Mouse (Mus musculus) kidney, adult 11 months (tissue): ENCODE results near the gene Gramd1a.

Experiments
- DNase-seq: peaks from one replicate; pipeline ENCODE4 v3.0.0; 2022

The Gramd1a gene

DNA sequence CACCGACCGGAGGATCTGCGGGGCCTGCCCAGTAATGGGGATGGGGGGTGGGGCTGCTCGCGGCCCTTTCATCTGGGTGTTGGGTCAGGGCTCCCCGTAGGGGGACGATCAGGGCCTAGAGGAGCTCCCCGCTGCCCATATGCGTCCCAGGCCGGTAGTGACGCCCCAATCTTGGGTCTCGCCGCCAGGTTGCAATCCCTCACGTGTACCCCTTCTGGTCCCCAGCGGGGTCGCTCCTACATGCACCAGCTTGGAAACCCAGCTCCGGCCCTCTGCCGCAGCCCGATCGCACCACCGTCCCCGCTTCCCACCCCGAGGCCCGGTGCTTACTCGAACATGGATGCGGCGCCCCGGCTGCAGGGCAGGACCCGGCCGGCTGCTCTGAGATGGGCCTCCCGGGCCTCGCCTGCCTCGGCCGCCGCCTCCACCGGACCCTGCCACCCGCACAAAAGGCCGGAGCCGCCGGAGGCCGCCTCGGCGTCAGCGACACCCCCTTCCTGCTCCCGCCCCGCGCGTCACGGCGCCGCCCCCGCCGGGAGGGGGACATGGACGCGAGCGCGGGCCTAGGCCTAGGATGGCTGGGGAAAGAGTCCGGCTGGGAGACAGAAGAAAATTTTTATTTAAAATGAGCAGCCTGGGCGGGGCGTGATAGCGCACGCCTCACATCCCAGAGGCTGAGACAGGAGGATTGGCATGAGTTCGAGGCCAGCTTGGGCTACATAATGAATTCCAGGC is 5.0 kb downstream of the Gramd1a start:
- peak; percentile 86 for DNase-seq

DNA sequence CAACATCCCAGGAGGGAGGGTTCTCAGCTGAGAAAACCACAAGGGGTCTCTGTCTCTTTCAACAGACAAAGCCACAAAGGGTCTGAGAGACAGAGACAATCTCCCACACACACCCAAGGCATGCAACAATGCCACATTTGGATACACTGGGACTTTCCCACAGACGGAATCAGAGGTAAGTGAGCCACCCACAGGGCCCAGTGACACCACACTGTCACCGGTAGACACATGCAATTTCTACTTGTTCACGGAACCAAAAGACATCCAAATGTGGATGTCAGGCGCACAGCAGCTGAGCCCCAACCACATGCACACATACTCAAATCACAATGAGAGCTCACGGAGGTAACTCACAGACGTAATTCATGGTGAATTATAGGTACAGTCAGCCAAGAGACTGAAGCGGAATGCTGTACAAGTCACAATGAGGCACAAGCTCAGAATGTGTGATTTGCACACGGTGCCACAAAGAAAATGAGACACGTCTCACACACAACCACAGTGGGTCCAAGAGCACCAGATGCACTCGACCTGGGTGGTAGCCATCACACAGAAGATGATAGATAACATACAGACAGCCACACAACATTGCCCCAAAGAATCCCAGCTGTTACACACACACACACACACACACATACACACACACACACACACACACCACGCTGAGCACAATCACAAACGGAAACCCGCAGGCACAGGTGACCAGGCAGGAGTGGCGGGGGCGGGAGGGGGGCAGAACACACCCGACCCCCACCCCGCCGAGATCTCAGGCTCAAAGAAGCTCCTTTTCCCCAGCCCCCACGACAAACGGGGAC is 5.7 kb downstream of the Gramd1a start:
- DNase-seq: no peak

DNA sequence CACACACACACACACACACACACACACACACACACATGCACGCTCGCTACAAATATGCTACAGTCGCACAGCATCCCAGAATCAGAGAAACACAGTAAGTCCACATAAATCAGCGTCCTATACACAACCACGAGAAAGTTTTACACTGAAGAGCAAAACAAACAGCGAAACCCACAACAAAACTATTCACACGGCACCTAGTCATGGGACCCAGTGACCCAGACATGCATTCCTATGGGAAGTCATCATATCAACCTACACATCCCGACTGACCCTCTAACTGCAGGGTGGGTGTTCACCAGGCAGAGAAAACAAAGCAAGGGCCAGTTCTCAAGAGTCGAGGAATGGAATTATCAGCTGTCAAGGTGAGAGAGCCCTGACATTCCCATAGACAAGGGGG is 6.4 kb downstream of the Gramd1a start:
- DNase-seq: no peak

DNA sequence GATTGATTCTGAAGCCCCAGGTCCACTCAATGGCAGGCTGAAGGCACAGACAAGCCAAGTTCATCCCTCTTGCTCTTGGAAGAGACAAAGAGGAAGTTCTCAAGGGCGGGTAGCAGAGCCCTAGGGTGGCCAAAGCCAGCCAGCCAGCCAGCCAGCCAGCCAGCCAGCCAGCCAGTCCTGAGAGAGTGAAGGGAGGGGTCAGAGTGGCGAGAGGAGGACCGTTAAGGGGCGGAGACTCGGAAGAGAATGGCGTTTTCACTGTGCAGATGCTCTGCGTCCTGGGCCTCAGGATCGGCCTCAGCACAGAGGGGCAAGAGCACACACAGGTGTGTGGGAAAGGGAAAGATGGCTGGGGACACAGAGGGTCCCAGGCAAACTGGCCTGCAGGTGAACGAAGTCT is 6.9 kb downstream of the Gramd1a start:
- DNase-seq: peak; percentile 47

DNA sequence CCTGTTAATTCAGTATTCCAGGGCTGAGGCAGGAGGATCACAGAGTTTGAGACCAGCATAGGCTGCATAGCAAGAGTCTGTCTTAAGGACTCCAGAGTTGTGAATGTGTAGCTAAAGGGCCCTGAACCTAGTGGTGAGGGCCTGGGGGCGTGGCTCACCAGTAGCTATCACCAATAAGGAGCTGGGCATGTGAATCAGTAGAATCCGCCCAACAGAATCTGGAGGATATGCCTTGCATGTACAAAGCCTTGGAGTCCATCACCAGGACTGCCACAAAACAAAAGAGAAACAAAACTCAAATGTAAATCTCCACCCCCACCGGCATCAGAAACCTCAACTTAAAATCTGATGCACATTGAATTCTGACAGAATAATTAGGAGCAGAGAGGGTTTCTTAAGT is 7.6 kb downstream of the Gramd1a start:
- no peak for DNase-seq

DNA sequence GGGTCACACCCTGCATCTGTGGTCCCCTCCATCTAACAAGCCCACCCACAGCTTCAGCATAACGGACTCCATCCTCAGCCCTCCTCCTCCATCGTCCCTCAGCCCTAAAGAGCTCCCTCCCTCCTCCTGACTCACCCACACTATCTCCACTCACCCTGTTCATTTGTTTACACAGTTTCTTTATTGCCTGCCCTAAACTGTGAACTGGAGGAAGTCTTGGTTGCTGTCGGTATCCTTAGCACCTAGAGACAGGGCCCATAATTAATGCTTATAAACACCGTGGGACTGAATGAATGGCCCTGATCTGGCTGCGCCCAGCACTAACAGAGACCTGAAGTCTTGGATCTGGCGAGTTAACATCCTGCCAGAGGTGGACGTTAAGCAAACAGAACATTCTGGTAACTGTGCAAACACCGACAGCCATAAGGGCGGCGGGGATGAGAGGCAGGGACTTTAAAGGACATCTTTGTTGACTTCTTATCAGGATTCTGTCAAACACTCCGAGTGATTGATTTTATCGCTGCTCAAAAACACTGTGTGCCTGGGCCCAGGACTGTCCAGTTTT is 10.0 kb downstream of the Gramd1a start:
- no peak for DNase-seq

DNA sequence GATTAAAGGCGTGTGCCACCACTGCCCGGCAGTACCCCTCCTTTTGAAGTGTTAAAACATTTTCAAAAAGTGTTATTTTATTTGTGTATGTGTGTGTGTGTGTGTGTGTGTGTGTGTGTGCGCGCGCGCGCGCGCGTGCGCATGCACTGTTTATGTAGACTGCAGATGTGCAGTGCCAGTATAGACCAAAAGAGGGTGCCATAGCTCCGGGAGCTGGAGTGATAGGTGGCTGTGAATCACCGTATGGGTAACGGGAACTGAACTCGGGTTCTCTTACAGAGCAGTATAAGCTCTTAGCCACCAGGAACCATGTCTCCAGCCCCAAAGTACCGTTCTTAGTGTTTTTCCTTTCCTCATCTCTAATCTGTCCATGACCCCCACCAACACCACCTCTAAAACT is 10.8 kb downstream of the Gramd1a start:
- no peak for DNase-seq

DNA sequence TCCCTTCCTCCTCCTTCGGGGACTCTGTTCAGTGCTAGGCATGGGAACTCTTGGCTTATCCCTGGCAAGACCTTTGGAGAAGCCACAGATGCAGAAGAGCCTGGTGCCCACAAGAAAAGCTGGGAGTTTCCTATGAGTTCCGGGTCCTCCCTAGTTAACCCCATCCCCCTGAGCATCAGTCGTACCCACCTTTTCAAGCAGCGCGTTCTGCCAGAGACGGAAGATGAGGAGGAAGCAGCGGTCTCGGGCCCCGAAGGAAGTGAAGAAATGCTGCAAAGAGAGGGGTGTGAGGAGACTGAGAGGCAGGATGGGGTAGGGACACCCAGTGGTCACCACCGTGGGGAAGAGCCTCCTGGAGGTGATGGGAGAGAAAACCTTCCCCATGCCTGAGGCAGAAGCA is 14.8 kb downstream of the Gramd1a start:
- DNase-seq: no peak

DNA sequence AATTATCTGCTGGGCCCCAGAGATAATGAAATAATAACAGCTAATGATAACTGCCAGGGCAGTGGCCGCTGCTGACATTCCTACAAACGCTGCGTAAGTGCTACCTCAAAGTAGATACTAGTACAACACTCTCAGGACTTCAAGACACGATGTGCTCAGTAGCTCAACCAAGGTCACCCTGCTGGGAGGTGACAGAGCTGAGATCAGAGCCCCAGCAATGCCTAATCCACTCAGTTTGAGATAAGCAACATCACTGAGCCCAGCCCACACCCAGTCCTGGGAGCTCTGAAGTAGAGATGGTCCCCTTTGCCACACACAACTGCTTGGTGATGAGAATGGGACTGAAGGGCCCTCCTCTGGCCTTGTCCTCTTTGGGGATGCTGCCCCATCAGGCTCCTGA is 15.4 kb downstream of the Gramd1a start:
- DNase-seq: no peak

DNA sequence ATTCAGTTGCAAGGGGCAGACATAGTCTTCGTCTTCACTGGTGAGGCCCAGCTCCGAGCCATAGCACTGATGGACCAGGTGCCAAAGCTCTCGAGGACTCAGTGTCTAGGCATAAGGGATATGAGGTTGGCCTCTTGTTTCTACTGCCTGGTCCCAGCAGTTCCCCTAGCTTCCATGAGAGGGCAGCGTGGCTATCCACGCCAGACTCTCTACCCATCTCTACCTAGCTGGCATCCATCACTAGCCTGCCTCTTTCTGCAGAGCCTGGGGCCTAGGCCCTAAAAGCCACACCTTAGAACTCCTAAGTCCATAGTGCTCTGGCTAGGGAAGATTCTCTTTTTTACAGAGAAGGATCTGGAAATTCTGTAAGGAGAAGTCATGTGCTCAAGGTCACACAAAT is 15.9 kb downstream of the Gramd1a start:
- peak; percentile 59 for DNase-seq

DNA sequence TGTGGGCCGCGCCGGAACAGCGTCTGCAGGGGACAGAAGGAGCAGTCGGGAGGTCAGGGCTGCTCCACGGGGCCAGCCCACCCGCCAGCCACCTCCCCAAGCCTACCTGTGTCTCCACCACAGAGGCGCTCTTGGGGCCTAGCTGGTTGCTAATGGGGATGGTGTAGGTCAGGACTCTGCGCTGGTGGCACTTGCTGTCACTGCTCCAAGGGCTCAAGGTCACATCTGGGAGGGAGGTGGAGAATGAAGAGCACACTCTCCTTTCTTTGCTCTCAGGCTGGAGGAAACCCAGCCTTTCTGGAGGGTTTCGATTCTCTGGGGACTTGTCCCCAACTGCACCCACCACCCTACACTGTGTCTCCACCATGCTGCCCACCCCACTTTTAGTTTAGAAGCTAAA is 20.0 kb downstream of the Gramd1a start:
- DNase-seq: no peak

DNA sequence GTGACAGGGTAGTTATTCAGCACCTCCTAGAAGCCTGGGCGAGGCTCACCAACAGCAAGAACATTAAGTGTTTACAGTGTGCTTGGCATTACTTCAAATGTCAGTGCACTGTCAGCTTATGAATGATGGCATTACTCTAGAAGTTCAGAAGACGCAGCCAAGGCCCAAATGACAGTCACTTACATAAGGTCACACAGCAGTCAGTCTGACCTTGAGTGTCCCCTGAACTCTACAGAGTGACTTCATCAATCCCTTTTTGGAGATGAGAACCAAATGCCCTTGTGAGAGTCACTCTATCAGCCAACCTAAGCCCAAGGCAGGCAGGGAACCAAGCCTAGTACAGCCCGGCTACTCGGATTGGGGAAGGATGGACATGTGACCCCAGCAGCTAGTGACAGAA is 23.8 kb downstream of the Gramd1a start:
- DNase-seq: no peak

DNA sequence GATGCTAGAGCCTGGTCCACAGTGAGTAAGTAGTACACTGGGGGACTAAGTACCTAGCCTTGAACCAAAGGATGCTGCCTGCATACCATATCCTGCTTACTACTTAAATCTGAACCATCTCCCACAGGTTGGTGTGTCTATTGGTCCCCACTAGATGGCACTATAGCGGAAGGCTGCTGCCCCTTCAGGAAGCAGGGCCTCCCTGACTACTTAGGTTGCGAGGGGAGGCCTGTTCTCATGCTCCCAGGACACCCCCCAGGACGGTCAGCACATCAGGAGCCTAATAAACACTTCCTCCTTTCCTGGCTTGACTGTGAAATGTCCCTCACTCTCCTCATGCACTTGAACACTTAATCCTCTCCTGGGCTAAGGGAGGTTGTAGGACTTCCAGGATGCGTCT is 24.9 kb downstream of the Gramd1a start:
- DNase-seq: no peak

DNA sequence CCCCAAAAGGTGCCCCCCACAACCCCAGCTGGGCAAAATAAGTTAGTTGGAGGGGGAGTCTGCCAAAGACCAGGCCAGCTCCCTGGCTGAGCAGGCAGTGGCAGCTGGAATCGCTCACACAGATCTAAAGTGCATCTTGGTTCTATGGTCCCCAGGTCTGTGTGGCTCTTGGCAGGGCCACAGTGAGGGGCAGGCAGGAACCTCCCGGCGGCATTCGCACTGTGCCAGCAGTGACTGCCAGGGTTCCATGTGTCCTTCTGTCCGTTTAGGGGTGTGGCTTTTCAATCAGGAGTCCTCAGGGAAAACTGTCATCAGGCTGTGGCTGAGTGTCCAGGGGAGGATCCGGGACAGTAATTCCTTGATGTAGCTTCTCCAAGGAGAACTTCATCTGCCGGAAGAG is 25.5 kb downstream of the Gramd1a start:
- no peak for DNase-seq

DNA sequence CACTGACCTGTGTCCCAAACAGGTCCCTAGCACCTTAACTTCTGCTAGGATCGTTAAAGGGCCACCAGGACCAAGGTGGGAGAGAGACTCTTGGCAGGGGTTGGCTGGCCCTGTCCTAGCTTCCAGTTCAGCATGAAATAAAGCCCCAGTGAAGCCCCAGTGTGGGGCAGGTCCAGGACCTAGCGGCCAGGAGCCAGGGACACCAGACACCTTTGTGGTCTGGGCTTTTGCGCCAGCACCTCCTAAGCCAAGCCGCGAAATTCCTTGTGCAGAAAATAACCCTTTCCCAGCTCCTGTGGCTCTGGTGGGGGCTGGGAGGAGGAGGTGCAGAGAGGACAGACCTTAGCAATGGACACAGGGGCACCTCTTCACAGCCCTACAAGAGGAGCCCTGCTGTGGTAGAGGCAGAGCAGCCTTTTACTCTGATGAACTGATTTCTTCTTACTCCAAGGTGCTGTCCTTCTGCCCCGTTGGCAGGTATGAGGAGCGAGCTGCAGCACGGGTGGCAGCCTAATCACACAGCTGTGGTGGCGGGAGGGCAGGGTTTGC is 27.5 kb downstream of the Gramd1a start:
- no peak for DNase-seq

DNA sequence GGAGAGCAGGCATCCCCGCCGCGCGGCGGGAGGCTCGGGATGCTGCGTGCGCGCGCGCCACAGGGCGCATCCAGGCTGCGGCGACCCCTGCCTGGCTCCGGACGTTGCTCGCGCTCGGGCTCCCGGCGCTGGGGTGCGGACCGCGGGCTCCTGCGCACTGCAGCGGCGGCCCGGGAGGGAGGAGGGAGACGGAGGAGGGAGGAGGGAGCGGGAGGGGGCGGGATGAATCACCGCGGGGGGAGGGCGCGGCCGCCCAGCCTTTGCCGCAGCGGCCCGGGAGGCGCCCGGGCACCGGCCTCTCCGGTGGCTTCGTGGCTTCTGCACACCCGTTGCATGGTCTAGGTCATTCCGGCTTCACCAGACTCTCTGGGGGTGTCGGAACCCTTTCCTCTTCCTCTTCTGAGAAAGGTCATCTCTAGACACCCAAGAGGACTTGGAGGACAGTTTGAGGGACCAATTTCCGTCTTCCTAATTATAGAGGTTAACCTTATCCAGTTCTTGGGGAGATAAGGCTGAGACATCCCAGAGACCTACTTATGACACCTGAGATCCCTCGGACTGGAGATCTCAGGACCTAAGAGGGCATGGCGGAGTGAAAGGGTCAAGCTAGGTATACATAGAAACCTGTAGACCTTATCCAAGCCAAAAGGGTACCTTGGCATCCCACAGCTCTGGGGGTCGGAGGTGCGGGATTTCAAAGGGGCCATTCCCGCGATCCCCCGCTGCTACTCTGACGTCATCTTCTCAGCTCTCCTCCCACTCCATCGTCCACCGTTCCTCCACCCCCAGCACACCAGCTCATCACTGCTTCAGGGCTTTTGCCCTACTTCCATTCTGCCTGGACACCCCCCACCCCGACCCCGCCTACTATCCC is 28.6 kb downstream of the Gramd1a start, which contains the start of gene Scn1b:
Gene Scn1b (minus strand): TSS at position 153 of the 874 bp plus-strand sequence.
- no peak for DNase-seq

DNA sequence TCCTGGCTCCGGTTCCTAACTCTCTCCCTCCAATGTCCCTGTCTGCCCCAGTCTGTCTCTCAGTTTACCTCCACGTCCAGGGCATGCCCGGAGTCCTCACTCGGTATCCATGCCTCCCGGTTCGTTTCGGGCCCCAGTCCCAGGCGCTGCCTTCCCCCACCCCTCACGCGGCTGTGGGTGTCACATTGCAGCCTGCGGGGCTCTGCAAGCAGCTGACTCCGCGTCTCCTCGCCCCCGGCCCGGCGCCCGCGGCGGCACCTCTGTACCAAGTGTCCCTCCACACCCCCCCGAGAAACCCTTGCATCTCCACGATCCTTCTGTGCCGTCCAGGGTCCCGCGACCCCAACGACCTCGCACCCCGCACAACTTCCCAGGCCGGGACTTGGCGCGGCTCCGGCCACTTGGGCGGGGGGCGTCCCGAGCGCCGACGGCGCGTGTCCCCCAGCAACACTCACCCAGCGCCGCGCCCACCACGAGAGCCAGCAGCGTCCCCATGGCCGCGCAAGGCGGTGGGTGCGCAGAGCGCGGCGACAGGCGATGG is 29.4 kb downstream of the Gramd1a start:
- DNase-seq: no peak

DNA sequence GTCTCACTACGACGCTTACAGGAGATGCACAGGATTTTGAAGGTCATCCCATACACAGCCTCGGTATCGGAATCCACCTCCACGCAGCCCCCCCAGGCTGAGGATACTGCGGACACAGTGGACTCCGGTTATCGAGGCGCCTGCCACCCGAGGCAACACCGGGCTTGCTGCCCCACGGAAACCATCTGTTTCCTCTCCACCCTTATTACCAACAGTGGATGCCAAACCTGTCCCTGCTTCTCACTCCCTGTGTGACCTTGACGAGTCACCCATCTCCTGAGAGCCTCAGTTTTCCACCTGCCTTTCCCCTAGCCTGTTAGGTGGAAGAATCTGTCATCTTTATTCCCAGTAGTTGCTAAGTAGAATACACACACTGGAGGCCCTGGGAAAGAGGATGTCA is 30.6 kb downstream of the Gramd1a start:
- DNase-seq: no peak

DNA sequence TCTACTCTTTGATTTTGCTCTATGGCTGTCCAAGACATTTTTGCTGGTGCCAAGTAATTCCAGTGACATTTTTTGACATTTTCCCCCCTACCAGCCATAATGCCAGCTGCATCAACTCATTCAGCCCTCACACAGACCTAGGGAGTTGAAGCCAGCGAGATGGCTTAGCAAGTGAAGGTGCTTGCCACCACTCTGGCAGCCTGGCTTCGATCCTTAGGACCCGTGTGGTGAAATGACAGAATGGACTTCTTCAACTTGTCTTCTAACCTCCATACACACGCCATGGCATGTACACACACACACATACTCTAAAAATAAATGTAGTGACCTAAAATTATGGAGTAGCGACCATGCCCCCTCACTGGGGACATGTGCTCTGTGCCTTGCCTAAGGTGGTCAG is 31.3 kb downstream of the Gramd1a start:
- no peak for DNase-seq

DNA sequence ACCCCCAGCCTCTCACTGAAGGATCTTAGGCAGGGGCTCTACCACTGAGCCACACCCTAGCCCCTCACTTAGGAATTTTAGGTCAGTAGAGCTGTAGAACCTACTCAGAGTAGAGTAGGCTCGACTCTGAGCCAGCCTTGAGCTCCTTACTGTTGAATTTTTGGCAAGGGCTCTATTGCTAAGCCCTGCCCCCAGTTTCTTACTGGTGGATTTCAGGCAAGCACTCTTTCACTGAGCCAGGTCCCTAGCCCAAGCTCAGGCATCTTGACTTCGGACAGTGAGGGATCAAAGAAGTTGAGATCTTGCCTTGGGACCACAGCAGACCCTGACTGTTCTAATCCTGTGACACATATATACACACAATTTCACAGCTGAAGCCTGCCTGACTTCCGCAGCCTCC is 32.0 kb downstream of the Gramd1a start:
- no peak for DNase-seq

DNA sequence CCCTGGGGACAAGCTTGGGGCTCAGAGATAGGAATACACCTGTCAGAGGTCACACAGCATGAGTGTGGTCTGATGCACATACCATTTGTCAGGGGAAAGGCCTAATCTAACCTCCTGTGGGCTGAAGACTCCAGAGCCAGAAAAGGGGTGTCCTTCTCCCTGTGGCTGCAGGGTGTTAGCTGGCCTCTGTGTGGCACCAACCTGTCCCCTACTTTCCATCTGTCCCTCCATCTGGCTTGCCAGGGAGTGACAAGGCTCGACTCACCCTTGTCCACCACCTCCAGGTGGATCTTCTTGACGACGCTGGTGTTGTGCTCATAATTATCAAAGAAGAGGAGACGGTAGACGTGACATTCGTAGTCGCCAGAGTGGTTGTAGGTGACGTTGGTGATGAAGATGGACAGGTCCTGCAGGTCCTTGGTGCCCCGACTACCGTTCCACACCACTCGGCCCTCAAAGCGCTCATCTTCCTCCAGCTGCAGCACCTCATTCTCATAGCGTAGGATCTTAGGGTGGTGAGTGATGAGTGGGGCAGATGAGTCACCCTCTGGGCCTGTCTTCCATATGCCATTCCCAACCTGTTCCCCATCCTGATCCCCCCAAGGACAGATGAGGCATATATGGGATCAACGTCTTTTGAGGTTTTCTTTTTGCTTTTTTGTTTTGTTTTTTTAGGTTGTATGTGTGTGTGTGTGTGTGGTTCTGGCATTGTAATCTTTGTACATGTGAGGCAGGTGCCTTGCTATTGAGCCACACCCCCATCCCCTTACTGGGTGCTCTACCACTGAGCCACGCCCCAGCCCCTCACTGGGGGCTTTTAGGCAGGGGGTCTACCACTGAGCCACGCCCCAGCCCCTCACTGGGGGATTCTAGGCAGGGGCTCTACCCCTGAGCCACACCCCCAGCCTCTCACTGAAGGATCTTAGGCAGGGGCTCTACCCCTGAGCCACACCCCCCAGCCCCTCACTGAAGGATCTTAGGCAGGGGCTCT is 32.8 kb downstream of the Gramd1a start:
- DNase-seq: no peak
